Mouse (Mus musculus): ENCODE measurements around the gene AC134908.4. TPM values are rescaled to one million over a fixed set of nuclear protein-coding genes. Genes with fewer than 3 reads are reported as not detected.

AC134908.4 gene
- polyA plus RNA-seq, 1 experiment: 0.64 TPM

GRCm38 (mm10) chr17:25806507-25806906, 11.0 kb upstream of the AC134908.4 start:
- 0 out of 2 replicates have a peak, but pooled peaks cover 3% of the 10 kb centered on the region for H3K4me1 ChIP-seq (ENCODE audit: control insufficient read depth, insufficient read depth, low read length)
- DNase-seq: no peak
- TF ChIP-seq CTCF (conservative IDR thresholded peaks at IDR 0.05; ENCODE audit: insufficient read depth, insufficient read length, low read depth, low read length): no peak
- no peak for TF ChIP-seq POLR2A (IDR thresholded peaks at IDR 0.05; ENCODE audit: low read depth, low read length)
- H3K27ac ChIP-seq (ENCODE audit: insufficient read depth, low read depth, low read length): no peak overlapping the region
- H3K27me3 ChIP-seq (replicated peaks; ENCODE audit: control insufficient read depth, insufficient read depth, low read length): no peaks in the 10 kb centered on the region
- no peaks in the 10 kb centered on the region for H3K36me3 ChIP-seq (ENCODE audit: control insufficient read depth, insufficient read depth, low read length)
- H3K4me3 ChIP-seq (ENCODE audit: insufficient read depth, low read depth, low read length): no peak overlapping the region
- WGBS: 73% methylated on average over 4 of the region's 4 CpGs

GRCm38 (mm10) chr17:25802825-25803517, 7.5 kb upstream of the AC134908.4 start:
- H3K4me3 ChIP-seq (ENCODE audit: insufficient read depth, low read depth, low read length): no peak overlapping the region
- no peaks in the 10 kb centered on the region for H3K36me3 ChIP-seq (ENCODE audit: control insufficient read depth, insufficient read depth, low read length)
- DNase-seq: no peak
- H3K27ac ChIP-seq (ENCODE audit: insufficient read depth, low read depth, low read length): no peak overlapping the region
- no peaks in the 10 kb centered on the region for H3K4me1 ChIP-seq (ENCODE audit: control insufficient read depth, insufficient read depth, low read length)
- WGBS: 9% methylated on average over 10 of the region's 10 CpGs
- TF ChIP-seq CTCF (conservative IDR thresholded peaks at IDR 0.05; ENCODE audit: insufficient read depth, insufficient read length, low read depth, low read length) (no peak), POLR2A (IDR thresholded peaks at IDR 0.05; ENCODE audit: low read depth, low read length) (no peak)
- no peaks in the 10 kb centered on the region for H3K27me3 ChIP-seq (replicated peaks; ENCODE audit: control insufficient read depth, insufficient read depth, low read length)

DNA sequence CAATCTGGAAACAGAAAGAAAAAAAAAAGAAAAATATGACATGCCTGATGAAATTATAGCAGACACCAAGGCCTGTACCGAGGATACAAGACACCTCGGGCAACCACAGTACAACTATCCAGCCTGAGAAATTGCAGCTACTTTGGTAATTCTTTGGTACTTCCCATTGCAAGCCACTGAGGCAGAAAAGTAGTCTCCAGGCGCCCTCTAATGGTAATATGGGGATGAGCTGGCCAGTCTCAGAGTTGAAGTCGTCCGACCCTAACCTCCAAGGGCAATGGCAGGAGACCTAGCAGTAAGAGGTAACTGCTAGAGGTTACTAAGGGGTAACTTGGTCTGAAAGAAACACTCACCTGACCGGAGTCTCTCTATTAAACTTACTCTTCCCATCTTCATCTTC, 5.6 kb upstream of the AC134908.4 start:
- WGBS: 6% methylated on average over 6 of the region's 6 CpGs

DNA sequence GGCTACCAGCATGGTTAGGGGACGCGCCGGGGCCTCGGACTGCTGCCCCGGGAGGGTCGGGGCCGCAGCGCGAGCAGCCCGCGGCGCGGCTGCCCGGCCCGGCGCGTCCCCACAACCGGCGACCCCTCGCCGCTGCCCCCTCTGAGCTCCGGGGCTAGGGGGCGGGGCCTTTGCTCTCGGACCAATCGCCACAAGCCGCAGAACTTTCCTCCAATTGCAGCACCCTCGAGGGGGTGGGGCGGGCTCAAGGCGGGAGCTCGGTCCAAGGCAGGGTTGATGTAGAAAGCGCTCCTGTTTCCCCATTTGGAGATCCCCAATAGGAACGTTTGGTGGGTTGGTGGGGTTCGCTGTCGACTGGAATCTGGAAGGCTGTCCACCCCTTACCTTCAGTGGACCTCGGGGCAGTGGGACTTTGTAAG, 1.5 kb upstream of the AC134908.4 start, which contains the start of gene Metrn:
Gene Metrn (minus strand): TSS at position 186 of the 419 bp plus-strand sequence.
- under 1% methylated on average over 35 of the region's 35 CpGs for WGBS
- no peak for TF ChIP-seq POLR2A (IDR thresholded peaks at IDR 0.05; ENCODE audit: low read depth, low read length)
- TF ChIP-seq CTCF (conservative IDR thresholded peaks at IDR 0.05; ENCODE audit: insufficient read depth, insufficient read length, low read depth, low read length): no peak

More for the DNA sequence above, 5.6 kb upstream of the AC134908.4 start:
- H3K27ac ChIP-seq (ENCODE audit: insufficient read depth, low read depth, low read length): no peak overlapping the region
- H3K4me1 ChIP-seq (ENCODE audit: control insufficient read depth, insufficient read depth, low read length): peaks cover 5% of the 10 kb centered on the region; the same call in 1 of the 2 replicates
- H3K4me3 ChIP-seq (ENCODE audit: insufficient read depth, low read depth, low read length): no peak overlapping the region
- H3K27me3 ChIP-seq (replicated peaks; ENCODE audit: control insufficient read depth, insufficient read depth, low read length): no peaks in the 10 kb centered on the region
- no peaks in the 10 kb centered on the region for H3K36me3 ChIP-seq (ENCODE audit: control insufficient read depth, insufficient read depth, low read length)
- TF ChIP-seq POLR2A (IDR thresholded peaks at IDR 0.05; ENCODE audit: low read depth, low read length) (no peak), CTCF (conservative IDR thresholded peaks at IDR 0.05; ENCODE audit: insufficient read depth, insufficient read length, low read depth, low read length) (peak; percentile 93)
- peak; percentile 85 for DNase-seq

DNA sequence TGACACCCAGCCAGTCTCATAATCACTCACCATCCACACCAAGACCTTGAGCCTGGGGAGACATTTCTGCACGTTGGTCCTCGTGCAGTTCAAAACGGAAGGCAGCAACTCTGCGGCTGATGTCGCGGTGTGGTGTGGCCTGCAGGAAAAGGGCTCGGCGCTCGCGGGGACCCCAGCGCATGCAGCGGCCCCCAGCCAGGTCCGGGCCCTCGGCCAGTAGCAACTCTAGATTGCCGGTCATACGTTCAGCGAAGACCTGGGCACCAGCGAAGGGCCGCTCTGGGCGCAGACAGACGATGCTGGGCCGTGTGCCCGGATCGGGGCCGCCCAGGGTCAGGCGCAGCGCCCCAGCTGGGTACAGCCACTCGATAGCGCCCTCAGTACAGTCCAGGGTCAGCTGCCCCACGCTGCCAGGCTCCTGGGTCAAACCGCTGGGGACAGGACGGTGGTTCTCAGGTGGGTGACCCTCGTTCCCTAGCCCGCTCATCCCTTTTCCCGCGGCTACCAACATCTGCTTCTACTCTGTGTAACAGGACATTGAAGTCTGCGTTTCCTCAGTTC, 832 bp upstream of the AC134908.4 start:
- H3K27ac ChIP-seq (ENCODE audit: insufficient read depth, low read depth, low read length): peak overlapping the region; percentile 46
- no peaks in the 10 kb centered on the region for H3K27me3 ChIP-seq (replicated peaks; ENCODE audit: control insufficient read depth, insufficient read depth, low read length)
- DNase-seq: peak; percentile 61
- no peaks in the 10 kb centered on the region for H3K36me3 ChIP-seq (ENCODE audit: control insufficient read depth, insufficient read depth, low read length)
- WGBS: 5% methylated on average over 37 of the region's 37 CpGs
- H3K4me1 ChIP-seq (ENCODE audit: control insufficient read depth, insufficient read depth, low read length): peaks cover 9% of the 10 kb centered on the region; the same call in 1 of the 2 replicates
- TF ChIP-seq POLR2A (IDR thresholded peaks at IDR 0.05; ENCODE audit: low read depth, low read length) (no peak), CTCF (conservative IDR thresholded peaks at IDR 0.05; ENCODE audit: insufficient read depth, insufficient read length, low read depth, low read length) (no peak)
- H3K4me3 ChIP-seq (ENCODE audit: insufficient read depth, low read depth, low read length): peak overlapping the region; percentile 79

More for the DNA sequence above, 1.5 kb upstream of the AC134908.4 start, which contains the start of gene Metrn:
- H3K27me3 ChIP-seq (replicated peaks; ENCODE audit: control insufficient read depth, insufficient read depth, low read length): no peaks in the 10 kb centered on the region
- no peaks in the 10 kb centered on the region for H3K36me3 ChIP-seq (ENCODE audit: control insufficient read depth, insufficient read depth, low read length)
- peak within 1 kb of the TSS; percentile 79 for H3K4me3 ChIP-seq (ENCODE audit: insufficient read depth, low read depth, low read length)
- DNase-seq: peak; percentile 93
- peaks cover 9% of the 10 kb centered on the region; the same call in 1 of the 2 replicates for H3K4me1 ChIP-seq (ENCODE audit: control insufficient read depth, insufficient read depth, low read length)
- H3K27ac ChIP-seq (ENCODE audit: insufficient read depth, low read depth, low read length): peak within 1 kb of the TSS; percentile 46

DNA sequence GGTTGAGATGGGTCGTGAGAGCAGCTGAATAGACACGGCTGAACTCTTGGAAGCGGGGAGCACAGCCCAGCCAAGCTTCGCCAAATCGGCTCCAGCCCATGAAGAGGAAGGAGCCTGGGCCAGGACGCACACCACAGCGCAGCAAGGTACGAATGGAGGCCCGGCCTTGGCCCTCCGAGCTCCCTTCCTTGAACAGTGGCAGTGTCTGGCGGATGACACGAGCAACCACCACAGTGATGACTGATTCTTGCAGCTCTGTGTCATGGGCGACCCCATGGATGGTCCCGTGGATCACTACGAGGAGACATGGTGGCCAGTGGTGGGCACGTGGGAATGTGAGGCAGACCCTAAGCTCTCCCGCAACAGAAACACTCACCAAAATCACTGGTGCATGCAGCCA, 461 bp downstream of the AC134908.4 start:
- no peak for TF ChIP-seq CTCF (conservative IDR thresholded peaks at IDR 0.05; ENCODE audit: insufficient read depth, insufficient read length, low read depth, low read length)
- no peak for TF ChIP-seq POLR2A (IDR thresholded peaks at IDR 0.05; ENCODE audit: low read depth, low read length)
- peaks cover 9% of the 10 kb centered on the region; the same call in 1 of the 2 replicates for H3K4me1 ChIP-seq (ENCODE audit: control insufficient read depth, insufficient read depth, low read length)
- DNase-seq: no peak
- no peaks in the 10 kb centered on the region for H3K27me3 ChIP-seq (replicated peaks; ENCODE audit: control insufficient read depth, insufficient read depth, low read length)
- no peak overlapping the region for H3K4me3 ChIP-seq (ENCODE audit: insufficient read depth, low read depth, low read length)
- WGBS: 85% methylated on average over 17 of the region's 17 CpGs
- no peak overlapping the region for H3K27ac ChIP-seq (ENCODE audit: insufficient read depth, low read depth, low read length)
- H3K36me3 ChIP-seq (ENCODE audit: control insufficient read depth, insufficient read depth, low read length): no peaks in the 10 kb centered on the region

- H3K4me3 ChIP-seq (ENCODE audit: insufficient read depth, low read depth, low read length): no peak overlapping the region
- no peak overlapping the region for H3K27ac ChIP-seq (ENCODE audit: insufficient read depth, low read depth, low read length)
- WGBS: 88% methylated on average over 13 of the region's 13 CpGs
- no peak for DNase-seq
- H3K4me1 ChIP-seq (ENCODE audit: control insufficient read depth, insufficient read depth, low read length): peaks cover 9% of the 10 kb centered on the region; the same call in 1 of the 2 replicates
- TF ChIP-seq POLR2A (IDR thresholded peaks at IDR 0.05; ENCODE audit: low read depth, low read length): no peak
- no peak for TF ChIP-seq CTCF (conservative IDR thresholded peaks at IDR 0.05; ENCODE audit: insufficient read depth, insufficient read length, low read depth, low read length)
- no peaks in the 10 kb centered on the region for H3K27me3 ChIP-seq (replicated peaks; ENCODE audit: control insufficient read depth, insufficient read depth, low read length)
- no peaks in the 10 kb centered on the region for H3K36me3 ChIP-seq (ENCODE audit: control insufficient read depth, insufficient read depth, low read length)
These were observed 1.3 kb downstream of the AC134908.4 start for GRCm38 (mm10) chr17:25794197-25794596.

Data from kidney, adult 2 months (tissue).